Mouse (Mus musculus): Measurements from ENCODE around the gene Snta1.
"Not testable (repeated sequence)": the region's sequence is repeated elsewhere in the genome, so short reads cannot be mapped to it uniquely, and the experiment has no call there.

GRCm38 (mm10) chr2:154354000-154354425 is 53.9 kb downstream of the Snta1 start:
- not testable (repeated sequence) for TF ChIP-seq CTCF (IDR thresholded peaks at IDR 0.05; ENCODE audit: low read depth); EP300 (optimal IDR thresholded peaks at IDR 0.05)
